ENCODE assay signal across 13 mouse cellular contexts in the genomic region with DNA sequence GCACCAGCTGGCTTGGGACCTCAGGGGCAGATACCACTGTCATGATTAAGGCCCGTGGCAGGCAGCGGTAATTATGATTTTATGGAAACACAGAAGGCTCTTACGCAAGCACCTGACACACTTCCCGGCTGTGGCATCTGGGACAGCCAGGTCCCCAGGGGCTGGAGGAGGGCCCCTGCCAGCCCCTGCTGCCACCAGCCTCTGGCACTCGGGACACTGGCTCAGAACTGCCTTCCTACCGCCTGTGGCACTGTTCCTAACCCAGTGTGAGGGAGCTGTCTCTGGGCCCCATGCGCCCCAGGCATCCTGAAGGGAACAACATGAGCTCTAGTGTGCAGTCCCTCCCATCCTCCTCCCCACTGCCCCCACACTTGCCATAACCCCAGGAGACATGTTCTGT. TPM values are rescaled to one million over a fixed set of nuclear protein-coding genes. Genes with fewer than 3 reads are reported as not detected.
A peak's percentile ranks its signal among the peaks of the same experiment; 100 is the strongest.
DNase-seq lines count a peak whose midpoint lies in the region; ATAC-seq and TF ChIP-seq lines count a peak whose summit lies in the region.
"Had no signal": no experiment of that assay in that cellular context is flagged by ENCODE, and none has a peak within 500 bp of the region (broad histone marks: within the 10 kb centered on the region; RNA-seq: fewer than 3 reads in every experiment).

No protein-coding gene starts in this region.

- no peak overlapping the region for H3K4me2 ChIP-seq in neural tube, embryonic 11.5 days (ENCODE audit: low read depth)
- H3K4me2 ChIP-seq: heart, embryonic 12.5 days; neural tube, embryonic 12.5 days had no signal

- peak; percentile 24 for DNase-seq in cerebellum, adult 11 months
- DNase-seq in cerebellum, postnatal 14 days = no peak
- DNase-seq in neural tube, embryonic 11.5 days (ENCODE audit: low spot score) = peak; percentile 14
- no peak for DNase-seq in neural tube, embryonic 10.5 days (ENCODE audit: extremely low spot score, low spot score)
- DNase-seq in skeletal muscle tissue, adult 2 months (ENCODE audit: low read depth, low spot score) = peak; percentile 42
- DNase-seq in heart, embryonic 10.5 days (ENCODE audit: low spot score) = no peak
- DNase-seq: kidney, postnatal 10 days had no signal

- no peaks in the 10 kb centered on the region for H3K9me3 ChIP-seq in neural tube, embryonic 11.5 days (ENCODE audit: control insufficient read depth, low read length)
- H3K9me3 ChIP-seq in heart, embryonic 10.5 days = no peaks in the 10 kb centered on the region
- H3K9me3 ChIP-seq: heart, embryonic 12.5 days; neural tube, embryonic 12.5 days had no signal

- H3K4me3 ChIP-seq in neural tube, embryonic 11.5 days (ENCODE audit: low read depth, low read length) = no peak overlapping the region
- H3K4me3 ChIP-seq in cortical plate, adult 2 months (ENCODE audit: insufficient read depth, low read length) = no peak overlapping the region
- H3K4me3 ChIP-seq in heart, embryonic 10.5 days = no peak overlapping the region
- H3K4me3 ChIP-seq: heart, embryonic 12.5 days; neural tube, embryonic 12.5 days had no signal

- no peak overlapping the region for H3K9ac ChIP-seq in neural tube, embryonic 11.5 days (ENCODE audit: low read length)
- H3K9ac ChIP-seq: heart, embryonic 12.5 days; neural tube, embryonic 12.5 days had no signal

- no peak for TF ChIP-seq POLR2A in cortical plate, adult 2 months (IDR thresholded peaks at IDR 0.05; ENCODE audit: extremely low read depth, insufficient read depth, low read length)

- no peak for TF ChIP-seq CTCF in cortical plate, adult 2 months (IDR thresholded peaks at IDR 0.05; ENCODE audit: extremely low read depth, insufficient read depth, low read length)

- no peaks in the 10 kb centered on the region for H3K27me3 ChIP-seq in neural tube, embryonic 11.5 days (ENCODE audit: control insufficient read depth, insufficient read depth, low read length)
- H3K27me3 ChIP-seq in heart, embryonic 10.5 days (ENCODE audit: insufficient read depth, poor library complexity, severe bottlenecking) = peaks cover 30% of the 10 kb centered on the region

- no peaks in the 10 kb centered on the region for H3K36me3 ChIP-seq in neural tube, embryonic 11.5 days (ENCODE audit: control insufficient read depth, insufficient read depth, low read length)
- no peaks in the 10 kb centered on the region for H3K36me3 ChIP-seq in heart, embryonic 10.5 days
- H3K36me3 ChIP-seq: heart, embryonic 12.5 days; neural tube, embryonic 12.5 days had no signal

- no peak for ATAC-seq in neural tube, embryonic 11.5 days (ENCODE audit: insufficient read depth, low FRiP score, low TSS enrichment)
- no peak for ATAC-seq in granulocyte monocyte progenitor cell, adult 5-6 weeks (replicated peaks; ENCODE audit: poor library complexity, severe bottlenecking)
- ATAC-seq: CD4-positive, CD25-positive, alpha-beta regulatory T cell, adult 4 months; inflammation-experienced regulatory T-cells, adult 6 months had no signal

- 63% methylated on average over 7 of the region's 7 CpGs for WGBS in neural tube, embryonic 11.5 days
- WGBS in heart, embryonic 10.5 days = 73% methylated on average over 7 of the region's 7 CpGs

- H3K27ac ChIP-seq in neural tube, embryonic 11.5 days (ENCODE audit: low read depth, low read length) = no peak overlapping the region
- peak overlapping the region; percentile 81 for H3K27ac ChIP-seq in cortical plate, adult 2 months (ENCODE audit: insufficient read depth, low read length)
- H3K27ac ChIP-seq in heart, embryonic 10.5 days = no peak overlapping the region
- H3K27ac ChIP-seq: neural tube, embryonic 12.5 days had no signal

- no peaks in the 10 kb centered on the region; the same call in 1 of the 2 replicates for H3K4me1 ChIP-seq in neural tube, embryonic 11.5 days (ENCODE audit: control insufficient read depth, insufficient read depth, low read length)
- H3K4me1 ChIP-seq in cortical plate, adult 2 months (ENCODE audit: control insufficient read depth, insufficient read depth, low read length) = peaks cover 12% of the 10 kb centered on the region
- peaks cover 15% of the 10 kb centered on the region for H3K4me1 ChIP-seq in heart, embryonic 10.5 days

RNA-seq across cellular contexts. Expression of a gene that starts 6.4 kb away (rescaled TPM):
- polyA plus RNA-seq in neural tube, embryonic 11.5 days (2014; fragmentation: Nextera tagmentation; extraction: Ambion mirVana) = 6.6 and 6.8 TPM in 2 replicates
- 49.7 and 51.6 TPM in 2 replicates for polyA plus RNA-seq in cortical plate, adult 2 months (2012; rRNA removed)
- total RNA-seq in granulocyte monocyte progenitor cell, adult 5-6 weeks (2014; fragmentation: Nextera tagmentation) = not detected in 2 replicates
- not detected in 2 replicates for total RNA-seq in granulocyte monocyte progenitor cell, adult 5-6 weeks (2017)
- polyA plus RNA-seq in heart, embryonic 10.5 days (2016; fragmentation: Nextera tagmentation; extraction: Ambion mirVana) = 0.21 and 0.34 TPM in 2 replicates
- polyA plus RNA-seq: CD4-positive, CD25-positive, alpha-beta regulatory T cell, adult 4 months had no signal

RNA-seq across cellular contexts. Expression of a gene that starts 33.2 kb away (rescaled TPM):
- polyA plus RNA-seq in neural tube, embryonic 11.5 days (2014; fragmentation: Nextera tagmentation; extraction: Ambion mirVana) = 926 and 968 TPM in 2 replicates
- 880 and 901 TPM in 2 replicates for polyA plus RNA-seq in cortical plate, adult 2 months (2012; rRNA removed)
- 3,567 and 3,801 TPM in 2 replicates for total RNA-seq in granulocyte monocyte progenitor cell, adult 5-6 weeks (2014; fragmentation: Nextera tagmentation)
- total RNA-seq in granulocyte monocyte progenitor cell, adult 5-6 weeks (2017) = 1,586 and 1,858 TPM in 2 replicates
- polyA plus RNA-seq in heart, embryonic 10.5 days (2016; fragmentation: Nextera tagmentation; extraction: Ambion mirVana) = 867 and 1,011 TPM in 2 replicates

RNA-seq across cellular contexts. Expression of a gene that starts 36.8 kb away (rescaled TPM):
- 15.2 and 15.8 TPM in 2 replicates for polyA plus RNA-seq in neural tube, embryonic 11.5 days (2014; fragmentation: Nextera tagmentation; extraction: Ambion mirVana)
- polyA plus RNA-seq in cortical plate, adult 2 months (2012; rRNA removed) = 114 and 117 TPM in 2 replicates
- total RNA-seq in granulocyte monocyte progenitor cell, adult 5-6 weeks (2014; fragmentation: Nextera tagmentation) = 0.71 and 4.5 TPM in 2 replicates
- total RNA-seq in granulocyte monocyte progenitor cell, adult 5-6 weeks (2017) = 0.56 and 0.77 TPM in 2 replicates
- 4.6 and 5.3 TPM in 2 replicates for polyA plus RNA-seq in heart, embryonic 10.5 days (2016; fragmentation: Nextera tagmentation; extraction: Ambion mirVana)

Comparison
In these comparisons a context has a peak if more than half of its experiments do, and no peak if none do; other contexts are left out.
1. DNase-seq: peak in cerebellum, adult 11 months (single experiment), neural tube, embryonic 11.5 days (single experiment) and skeletal muscle tissue, adult 2 months (single experiment); none in cerebellum, postnatal 14 days (0 of 2), neural tube, embryonic 10.5 days (single experiment) and heart, embryonic 10.5 days (single experiment).